Mouse (Mus musculus) layer of hippocampus, adult 9-11 months (tissue): ENCODE results near the gene Mycn.

Experiments
- DNase-seq: peaks from one replicate; pipeline ENCODE4 v3.0.0; 2022

The Mycn gene

DNA sequence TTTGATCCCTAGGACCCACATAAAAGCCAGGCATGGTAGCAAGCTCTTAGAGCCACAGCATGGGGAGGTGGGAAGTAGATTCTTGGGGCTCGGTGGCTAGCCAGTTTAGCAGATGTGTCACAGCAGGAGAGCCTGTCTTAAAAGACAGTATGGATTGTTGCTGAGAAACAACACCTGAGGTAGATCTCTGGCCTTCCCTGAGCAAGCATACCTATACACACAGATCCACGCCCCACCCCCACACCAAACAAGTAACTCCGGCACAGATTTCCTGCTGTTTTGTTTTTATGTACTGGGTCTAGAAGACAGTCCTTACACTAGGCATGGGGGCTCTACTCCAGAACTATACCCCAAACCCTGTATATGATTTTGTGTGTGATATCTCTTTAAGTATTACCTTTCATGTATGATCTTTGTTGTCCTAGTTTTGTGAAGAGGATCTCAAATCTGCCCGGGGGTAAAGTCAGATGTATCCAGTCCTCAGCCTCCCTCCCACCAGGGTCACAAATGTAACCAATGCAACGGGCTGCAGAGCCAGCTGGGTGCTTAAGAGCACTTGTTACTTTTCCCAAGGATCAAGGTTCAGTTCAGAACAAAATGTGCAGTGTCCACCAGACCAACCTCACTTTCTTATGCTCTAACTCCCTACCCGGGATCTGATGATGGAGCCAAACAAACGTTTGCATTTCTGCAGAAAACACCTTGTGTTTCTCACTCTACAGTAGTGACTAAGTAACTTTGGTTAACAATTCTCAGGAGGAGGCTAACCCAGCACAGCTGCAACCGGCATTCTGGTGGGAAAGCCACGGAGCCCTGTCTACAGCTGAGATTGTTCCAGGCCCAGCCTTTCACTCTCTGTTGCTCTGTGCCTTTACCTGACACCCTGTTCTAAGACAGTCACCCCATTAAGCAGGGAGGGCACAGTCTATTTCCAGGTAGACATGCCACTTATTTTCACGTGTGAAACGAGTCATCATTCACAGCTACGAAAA, 21.3 kb downstream of the Mycn start:
- DNase-seq = no peak

DNA sequence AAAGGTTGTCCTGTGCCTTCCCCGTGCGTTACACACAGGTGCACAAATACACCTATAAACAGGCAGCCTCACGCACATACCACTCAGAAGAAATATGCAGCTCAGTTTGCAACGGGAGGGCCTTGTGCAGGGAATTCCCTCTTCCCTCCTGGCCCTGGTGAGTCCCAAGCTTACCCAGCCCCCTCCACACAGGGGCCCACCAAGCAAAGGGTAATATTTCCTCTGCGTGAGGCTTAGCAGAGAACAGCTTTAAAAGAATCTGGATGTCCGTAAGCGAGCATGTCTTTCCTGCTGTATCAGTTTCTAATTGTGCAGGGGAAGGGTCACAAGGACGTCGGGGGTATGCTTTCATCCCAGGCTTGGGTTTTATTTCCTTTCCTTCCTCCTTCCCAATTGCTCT, 25.4 kb downstream of the Mycn start:
- no peak for DNase-seq

DNA sequence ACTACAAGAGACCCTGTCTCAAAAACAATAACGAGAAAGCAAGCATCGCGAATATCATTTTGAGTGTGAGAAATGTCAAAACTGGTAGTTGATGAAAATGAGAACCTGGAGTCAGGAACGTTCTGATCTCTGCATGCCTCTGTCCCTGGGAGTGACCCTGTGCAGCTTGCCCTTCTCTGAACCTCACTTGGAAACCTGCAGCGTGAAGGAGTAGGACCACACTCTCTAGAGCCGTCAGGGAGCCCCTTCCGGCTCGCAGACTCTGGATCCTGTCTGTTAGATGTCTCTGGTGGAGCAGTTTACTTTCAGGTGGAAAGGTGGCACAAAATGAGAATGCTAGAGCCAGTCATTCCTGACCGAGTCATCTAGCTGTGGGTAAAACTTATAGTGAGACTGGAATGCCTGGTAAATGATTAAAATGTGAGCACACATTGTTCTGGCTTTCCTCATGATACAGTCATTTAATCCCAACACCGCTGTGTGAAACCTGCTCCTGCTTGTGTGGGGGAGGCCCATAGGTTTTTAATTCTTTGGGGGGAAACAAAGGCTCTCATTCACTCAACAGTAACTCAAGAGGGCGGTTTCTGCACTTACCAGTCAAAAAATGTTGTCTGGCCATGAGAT, 31.2 kb downstream of the Mycn start:
- DNase-seq = no peak

DNA sequence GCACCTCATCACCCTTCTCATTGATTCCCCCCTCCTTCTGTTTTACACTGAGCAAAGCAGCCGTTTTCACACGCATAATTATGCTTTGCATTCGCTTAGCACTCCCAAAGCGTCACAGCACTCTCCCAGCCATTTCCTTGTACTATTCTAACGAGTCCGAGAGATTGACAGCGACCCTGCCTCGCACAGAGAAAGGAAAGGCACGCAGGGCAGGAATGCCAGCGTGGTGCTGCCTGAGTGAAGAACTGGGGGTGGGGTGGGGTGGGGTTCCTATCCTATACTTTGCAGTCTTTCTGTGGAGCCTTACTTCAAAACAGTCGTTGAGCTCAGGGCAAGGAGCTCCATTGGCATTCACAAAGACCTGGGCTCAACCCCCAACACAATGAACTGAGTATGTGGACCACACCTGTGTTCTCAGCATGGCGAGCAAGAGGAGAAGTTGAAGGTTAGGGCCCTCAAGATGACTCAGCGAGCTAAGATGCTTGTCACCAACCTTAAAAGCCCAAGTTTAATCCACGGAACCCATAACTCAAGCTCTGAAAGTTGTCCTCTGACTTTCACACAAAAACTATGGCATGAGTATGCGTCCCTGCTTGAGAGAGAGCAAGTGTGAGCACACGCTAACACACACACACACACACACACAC, 32.0 kb downstream of the Mycn start:
- no peak for DNase-seq

DNA sequence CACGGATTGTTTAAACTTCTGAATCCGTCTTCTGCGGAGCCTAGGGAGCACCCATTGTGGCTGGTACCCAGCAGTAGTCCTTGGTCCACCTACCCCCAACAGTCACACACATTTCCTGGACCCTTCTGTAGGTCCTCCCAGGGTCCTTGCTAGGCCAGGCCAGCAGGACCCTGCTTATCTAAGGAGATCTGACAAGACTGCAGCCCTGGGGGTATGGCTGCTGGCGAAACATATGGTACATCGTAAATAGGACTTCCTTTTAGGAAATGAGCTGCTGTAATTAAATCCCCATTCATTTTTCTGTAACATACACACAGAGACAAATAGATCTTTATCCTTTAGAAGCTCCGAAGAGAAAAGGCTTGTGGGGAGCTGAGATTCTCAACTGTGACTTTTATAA, 34.9 kb downstream of the Mycn start:
- no peak for DNase-seq

DNA sequence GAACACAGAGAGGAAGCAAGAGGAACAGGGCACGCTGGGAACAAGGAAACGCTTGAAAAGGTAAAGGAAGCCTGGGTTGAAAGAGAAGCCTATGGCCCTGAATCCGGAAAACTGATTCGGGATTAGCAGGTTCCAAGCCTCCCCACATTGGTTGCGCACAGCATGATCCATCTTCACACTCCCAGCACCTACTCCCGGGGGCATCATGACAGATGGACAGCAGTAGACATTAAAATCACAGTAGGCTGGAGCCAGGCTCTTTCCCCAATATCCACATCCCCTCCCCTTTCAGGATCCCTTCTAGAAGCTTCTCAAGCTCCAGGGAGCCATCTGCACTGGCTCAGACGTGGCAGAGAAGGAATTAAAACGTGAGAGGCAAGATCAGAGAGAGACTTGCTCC, 35.4 kb downstream of the Mycn start:
- DNase-seq = no peak

DNA sequence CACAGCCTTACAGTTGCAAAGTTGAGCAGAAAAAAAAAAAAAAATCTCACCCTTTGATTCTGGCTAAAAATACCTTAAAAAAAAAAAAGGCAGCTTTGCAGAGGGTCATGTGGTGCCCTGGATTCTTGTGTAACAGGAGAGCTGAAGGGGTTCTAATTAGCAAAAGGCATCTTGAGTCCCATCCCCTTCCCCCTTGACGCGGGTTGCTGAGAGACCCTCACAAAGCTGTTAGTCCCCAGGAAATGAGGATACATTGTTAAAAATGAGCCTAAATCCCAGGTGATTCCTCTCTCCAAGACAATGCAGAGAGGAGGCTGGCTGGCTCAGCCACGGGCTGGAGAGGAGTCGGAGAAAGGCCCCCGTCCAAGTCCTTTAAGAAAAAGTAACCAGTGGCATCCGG, 36.6 kb downstream of the Mycn start:
- DNase-seq = no peak

DNA sequence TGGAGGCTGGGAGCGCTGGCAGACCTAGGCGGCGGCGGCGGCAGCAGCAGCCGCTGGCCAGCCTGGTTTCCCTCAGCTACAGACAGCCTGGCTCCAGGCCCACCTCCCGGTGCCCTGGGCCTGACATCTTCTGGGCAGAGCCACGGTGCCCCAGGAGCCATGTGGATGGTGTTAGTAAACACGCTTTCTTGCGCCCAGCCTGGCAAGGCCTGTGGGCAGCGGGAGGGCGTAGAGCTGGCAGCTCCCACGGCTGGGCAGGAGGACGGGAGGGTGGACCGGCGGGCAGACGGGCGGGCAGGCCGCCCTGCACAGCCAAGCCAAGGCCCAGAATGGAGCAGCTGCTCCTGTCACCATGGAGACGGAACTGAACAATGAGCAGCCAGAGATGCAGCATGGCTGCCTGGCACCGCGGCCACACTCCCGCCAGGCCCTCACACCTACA, 37.2 kb downstream of the Mycn start:
- DNase-seq = peak; percentile 92

DNA sequence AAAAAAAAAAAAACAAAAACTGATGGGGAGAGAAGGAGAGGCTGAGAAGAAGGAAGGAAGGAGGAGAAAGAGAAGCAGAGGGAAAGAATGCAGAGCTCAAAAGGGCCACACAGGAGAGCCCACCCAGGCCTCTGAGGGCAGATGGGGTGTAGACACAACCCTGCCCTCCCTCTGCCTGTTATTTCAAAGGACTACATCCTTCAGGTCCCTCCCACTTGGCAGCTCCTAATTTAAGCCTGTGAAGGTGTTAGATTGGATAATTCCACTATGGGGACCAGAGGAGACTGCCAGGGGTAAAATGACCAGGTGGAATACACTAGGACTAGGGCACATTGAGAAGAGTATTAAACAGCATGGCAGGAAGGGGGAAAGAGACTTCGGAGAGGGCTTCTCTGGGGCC, 37.6 kb downstream of the Mycn start:
- DNase-seq = no peak

DNA sequence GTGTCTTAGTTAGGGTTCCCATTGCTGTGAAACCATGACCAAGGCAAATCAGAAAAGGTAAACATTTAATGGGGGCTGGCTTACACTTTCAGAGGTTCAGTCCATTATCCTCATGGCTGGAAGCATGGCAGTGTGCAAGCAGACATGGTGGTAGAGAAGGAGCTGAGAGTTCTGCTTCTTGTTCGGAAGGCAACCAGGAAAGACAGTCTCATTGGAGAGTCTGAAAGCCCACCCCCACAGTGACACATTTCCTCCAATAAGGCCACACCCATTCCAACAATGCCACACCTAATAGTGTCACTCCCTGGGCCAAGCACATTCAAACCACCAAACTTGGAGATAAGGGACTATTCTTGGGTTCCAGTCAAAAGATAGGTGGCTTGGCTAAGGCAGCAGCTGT, 39.3 kb downstream of the Mycn start:
- no peak for DNase-seq

DNA sequence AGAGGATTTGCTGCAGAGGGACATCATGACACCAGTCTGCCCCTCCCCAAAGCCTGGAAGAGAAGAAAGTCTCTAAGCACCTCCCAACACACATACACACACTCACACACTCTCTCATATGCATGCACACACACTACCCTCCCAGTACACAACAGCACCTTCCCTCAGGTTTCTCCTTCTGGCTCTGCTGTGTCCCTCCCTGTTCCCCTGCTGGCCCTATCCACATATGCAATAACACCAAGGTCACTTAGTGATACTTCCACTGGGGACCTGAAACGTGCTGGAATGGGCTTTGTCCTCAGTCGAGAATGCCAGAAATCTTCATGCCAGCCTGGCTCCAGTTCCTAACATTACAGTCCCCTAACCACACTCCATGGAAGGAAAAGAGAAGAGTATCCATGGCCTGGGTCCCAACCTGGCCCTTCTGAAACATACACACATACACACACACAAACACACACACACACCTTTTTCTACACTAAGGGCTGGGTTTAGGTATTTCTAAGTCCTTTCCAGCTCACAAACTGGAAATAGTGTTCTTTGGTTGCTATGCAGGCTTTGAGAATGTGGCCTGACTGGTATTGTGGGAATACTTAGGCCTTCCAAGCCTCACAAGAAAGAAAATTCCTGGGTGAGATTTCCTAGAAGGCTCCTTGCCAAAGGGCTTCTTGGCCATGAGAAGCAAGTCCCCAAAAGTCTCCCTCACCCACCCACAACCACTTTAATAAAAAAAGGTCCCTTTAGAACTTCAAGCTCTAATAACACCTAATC, 43.2 kb downstream of the Mycn start:
- DNase-seq = no peak

DNA sequence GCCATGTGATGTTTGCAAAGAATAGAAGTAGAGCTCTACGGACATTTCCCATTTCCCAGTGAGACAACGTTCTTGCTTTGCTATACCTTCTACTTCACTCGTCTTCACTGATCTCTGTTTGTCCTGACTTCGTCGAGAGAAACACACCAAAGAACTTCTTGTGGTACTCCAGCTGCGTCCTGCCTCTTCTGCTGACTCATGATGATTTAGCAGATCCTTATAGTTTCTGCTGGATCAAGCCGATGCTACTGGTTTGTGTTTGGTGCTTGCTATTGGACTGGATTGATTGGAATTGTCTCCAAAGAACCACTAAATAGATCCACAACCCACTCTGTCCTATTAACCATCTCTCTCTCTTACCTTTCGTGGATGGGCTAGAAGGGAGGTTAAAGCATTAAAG, 47.7 kb downstream of the Mycn start:
- DNase-seq = no peak

DNA sequence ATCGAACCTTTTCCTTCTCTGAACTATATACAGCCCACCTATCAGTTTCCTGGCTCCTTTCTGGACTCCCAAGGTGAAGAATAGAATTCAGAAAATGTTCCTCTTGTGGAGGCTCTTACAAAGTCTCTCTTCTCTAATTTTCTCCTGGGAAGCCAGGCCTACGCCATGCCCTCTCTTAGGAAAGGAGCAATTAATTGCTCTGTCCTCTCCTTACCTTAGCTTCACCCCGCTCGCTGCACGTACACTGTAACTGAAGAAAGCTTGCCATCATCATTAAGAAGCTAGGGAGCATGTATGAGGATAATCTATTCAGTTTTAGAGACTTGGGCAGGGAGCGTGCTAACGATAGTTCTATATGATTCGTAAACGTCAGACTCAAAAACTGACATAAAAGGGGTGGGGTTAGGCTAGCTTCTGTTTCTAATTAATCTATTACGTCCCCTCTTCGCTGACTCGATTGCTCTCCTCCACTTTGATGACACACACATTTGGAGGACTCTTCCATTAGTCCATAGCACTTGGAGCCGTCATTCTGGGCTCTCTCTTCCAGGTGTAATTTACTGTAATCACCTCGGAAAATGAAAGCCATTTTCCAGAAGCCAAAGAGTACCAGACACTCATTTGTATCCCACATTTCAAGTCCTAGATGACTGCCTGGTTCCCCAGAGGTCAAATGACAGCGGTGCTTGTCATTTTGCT, 55.4 kb downstream of the Mycn start:
- no peak for DNase-seq
